Mouse (Mus musculus): ENCODE results near the gene Gm10477.

GRCm38 (mm10) chrX:56477553-56477952 lies 47.0 kb upstream of the Gm10477 start:
- TF ChIP-seq CTCF (conservative IDR thresholded peaks at IDR 0.05; ENCODE audit: insufficient read depth, insufficient read length, low read depth, low read length) (no peak), POLR2A (IDR thresholded peaks at IDR 0.05; ENCODE audit: low read depth, low read length) (no peak)
